Mouse (Mus musculus): ENCODE measurements around the gene Tmem151b. TPM values are rescaled to one million over a fixed set of nuclear protein-coding genes. Genes with fewer than 3 reads are reported as not detected.

Gene Tmem151b
- polyA plus RNA-seq, 1 experiment: 1.2 TPM

DNA sequence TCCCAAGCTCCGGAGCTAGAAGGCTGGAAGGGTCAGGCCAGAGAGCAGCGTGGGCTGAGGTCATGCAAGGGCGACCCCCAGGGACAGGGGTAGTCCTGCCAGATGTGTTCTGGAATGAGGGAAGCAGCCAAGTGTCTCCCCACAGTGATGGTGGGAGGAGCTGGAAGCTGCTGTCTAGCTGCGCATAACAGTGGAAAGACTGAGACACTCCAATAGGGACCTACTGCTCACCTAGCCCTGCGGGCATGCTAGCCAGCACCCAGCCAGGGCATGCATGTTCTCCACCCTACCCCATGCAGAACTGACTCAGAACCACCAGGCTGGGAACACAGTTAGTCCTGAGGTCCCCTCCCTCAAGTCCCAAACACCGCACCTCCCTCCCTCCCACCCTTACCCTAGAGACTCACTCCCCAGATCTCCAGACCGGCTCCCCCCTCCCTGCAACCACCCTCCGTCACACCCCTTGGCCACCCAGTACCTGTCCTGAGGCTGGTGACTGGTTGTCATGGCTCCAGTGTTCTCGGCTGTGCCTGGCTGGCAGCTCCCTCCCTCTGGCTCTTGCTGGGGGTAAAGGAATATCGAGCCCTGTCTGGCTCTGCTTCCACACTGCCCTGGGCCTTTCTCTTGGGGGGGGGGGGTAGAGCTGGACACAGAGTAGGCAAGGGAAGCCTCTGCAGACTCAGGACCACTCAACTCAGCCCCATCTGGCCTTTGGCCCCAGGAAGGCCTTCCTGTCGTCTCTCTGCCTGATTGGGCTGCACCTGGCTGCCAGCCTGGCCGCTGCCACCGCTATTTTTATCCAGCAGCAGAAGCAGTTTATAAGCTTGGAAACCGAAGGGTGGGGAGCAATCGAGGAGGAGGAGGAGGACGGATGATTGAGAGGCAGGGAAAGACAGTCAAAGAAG is 42.5 kb upstream of the Tmem151b start:
- Histone ChIP-seq H3K36me3 (ENCODE audit: control insufficient read depth, insufficient read depth) (peaks cover 48% of the 10 kb centered on the region), H3K79me3 (ENCODE audit: low read depth) (peaks cover 55% of the 10 kb centered on the region), H3K79me2 (ENCODE audit: control insufficient read depth, insufficient read depth) (peaks cover 75% of the 10 kb centered on the region), H3K4me3 (ENCODE audit: insufficient read depth, poor library complexity, severe bottlenecking) (no peak overlapping the region), H3ac (ENCODE audit: control insufficient read depth, insufficient read length, low read depth) (peak overlapping the region; percentile 39), H3K27me3 (ENCODE audit: control insufficient read depth, insufficient read depth, insufficient read length) (no peaks in the 10 kb centered on the region)
- no peak for TF ChIP-seq FOSL1 (IDR thresholded peaks at IDR 0.05; ENCODE audit: insufficient read depth, low read length, poor library complexity, severe bottlenecking)
- TF ChIP-seq MYOG (IDR thresholded peaks at IDR 0.05; ENCODE audit: control insufficient read depth, extremely low read depth, insufficient read length): no peak
- TF ChIP-seq CEBPB (IDR thresholded peaks at IDR 0.05; ENCODE audit: low read depth): no peak
- TF ChIP-seq MAX (IDR thresholded peaks at IDR 0.05): no peak
- TF ChIP-seq CTCF (IDR thresholded peaks at IDR 0.05; ENCODE audit: control insufficient read depth, insufficient read depth, insufficient read length): no peak
- no peak for TF ChIP-seq USF1 (IDR thresholded peaks at IDR 0.05; ENCODE audit: low read depth)
- no peak for TF ChIP-seq MYOD1 (IDR thresholded peaks at IDR 0.05; ENCODE audit: control insufficient read depth, insufficient read length, low read depth)

GRCm38 (mm10) chr17:45590410-45590809 is 40.9 kb upstream of the Tmem151b start:
- Histone ChIP-seq H3K36me3 (ENCODE audit: control insufficient read depth, insufficient read depth) (peaks cover 63% of the 10 kb centered on the region), H3K4me3 (ENCODE audit: insufficient read depth, poor library complexity, severe bottlenecking) (no peak overlapping the region), H3K79me3 (ENCODE audit: low read depth) (peaks cover 55% of the 10 kb centered on the region), H3K79me2 (ENCODE audit: control insufficient read depth, insufficient read depth) (peaks cover 75% of the 10 kb centered on the region), H3K27me3 (ENCODE audit: control insufficient read depth, insufficient read depth, insufficient read length) (no peaks in the 10 kb centered on the region), H3ac (ENCODE audit: control insufficient read depth, insufficient read length, low read depth) (no peak overlapping the region)
- no peak for TF ChIP-seq CTCF (IDR thresholded peaks at IDR 0.05; ENCODE audit: control insufficient read depth, insufficient read depth, insufficient read length)
- TF ChIP-seq MYOD1 (IDR thresholded peaks at IDR 0.05; ENCODE audit: control insufficient read depth, insufficient read length, low read depth): no peak
- no peak for TF ChIP-seq MYOG (IDR thresholded peaks at IDR 0.05; ENCODE audit: control insufficient read depth, extremely low read depth, insufficient read length)
- TF ChIP-seq USF1 (IDR thresholded peaks at IDR 0.05; ENCODE audit: low read depth): no peak
- no peak for TF ChIP-seq MAX (IDR thresholded peaks at IDR 0.05)
- no peak for TF ChIP-seq CEBPB (IDR thresholded peaks at IDR 0.05; ENCODE audit: low read depth)
- TF ChIP-seq FOSL1 (IDR thresholded peaks at IDR 0.05; ENCODE audit: insufficient read depth, low read length, poor library complexity, severe bottlenecking): no peak

- peaks cover 69% of the 10 kb centered on the region for H3K79me2 ChIP-seq (ENCODE audit: control insufficient read depth, insufficient read depth)
- no peaks in the 10 kb centered on the region for H3K27me3 ChIP-seq (ENCODE audit: control insufficient read depth, insufficient read depth, insufficient read length)
- TF ChIP-seq FOSL1 (IDR thresholded peaks at IDR 0.05; ENCODE audit: insufficient read depth, low read length, poor library complexity, severe bottlenecking): no peak
- TF ChIP-seq MYOG (IDR thresholded peaks at IDR 0.05; ENCODE audit: control insufficient read depth, extremely low read depth, insufficient read length): no peak
- no peak for TF ChIP-seq MAX (IDR thresholded peaks at IDR 0.05)
- TF ChIP-seq CTCF (IDR thresholded peaks at IDR 0.05; ENCODE audit: control insufficient read depth, insufficient read depth, insufficient read length): no peak
- no peak for TF ChIP-seq MYOD1 (IDR thresholded peaks at IDR 0.05; ENCODE audit: control insufficient read depth, insufficient read length, low read depth)
- no peak for TF ChIP-seq USF1 (IDR thresholded peaks at IDR 0.05; ENCODE audit: low read depth)
- H3K36me3 ChIP-seq (ENCODE audit: control insufficient read depth, insufficient read depth): peaks cover 63% of the 10 kb centered on the region
- H3ac ChIP-seq (ENCODE audit: control insufficient read depth, insufficient read length, low read depth): no peak overlapping the region
- peaks cover 51% of the 10 kb centered on the region for H3K79me3 ChIP-seq (ENCODE audit: low read depth)
- no peak overlapping the region for H3K4me3 ChIP-seq (ENCODE audit: insufficient read depth, poor library complexity, severe bottlenecking)
Observed at GRCm38 (mm10) chr17:45589844-45590243, 40.4 kb upstream of the Tmem151b start.

DNA sequence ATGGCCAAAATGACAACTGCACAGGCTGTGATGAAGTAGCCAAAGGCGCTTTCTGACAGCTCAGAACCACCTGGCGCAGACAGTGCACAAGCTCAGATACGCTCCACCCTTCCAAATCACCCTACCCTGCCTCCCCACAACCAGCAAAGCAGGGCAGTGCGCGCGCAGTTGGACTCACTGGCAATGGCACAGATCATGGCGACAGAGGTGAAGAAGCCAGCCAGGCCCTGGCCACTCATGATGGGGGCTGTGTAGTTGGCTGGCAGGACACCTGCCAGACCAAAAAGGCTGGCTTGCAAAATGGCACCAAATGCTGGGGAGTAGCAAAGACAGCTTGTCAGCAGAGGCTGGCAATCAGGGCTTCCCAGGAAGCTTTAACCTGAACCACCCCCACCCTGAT is 39.8 kb upstream of the Tmem151b start:
- Histone ChIP-seq H3ac (ENCODE audit: control insufficient read depth, insufficient read length, low read depth) (no peak overlapping the region), H3K27me3 (ENCODE audit: control insufficient read depth, insufficient read depth, insufficient read length) (no peaks in the 10 kb centered on the region), H3K4me3 (ENCODE audit: insufficient read depth, poor library complexity, severe bottlenecking) (no peak overlapping the region), H3K79me3 (ENCODE audit: low read depth) (peaks cover 45% of the 10 kb centered on the region), H3K36me3 (ENCODE audit: control insufficient read depth, insufficient read depth) (peaks cover 63% of the 10 kb centered on the region), H3K79me2 (ENCODE audit: control insufficient read depth, insufficient read depth) (peaks cover 63% of the 10 kb centered on the region)
- TF ChIP-seq CEBPB (IDR thresholded peaks at IDR 0.05; ENCODE audit: low read depth) (no peak), MAX (IDR thresholded peaks at IDR 0.05) (no peak), USF1 (IDR thresholded peaks at IDR 0.05; ENCODE audit: low read depth) (no peak), MYOD1 (IDR thresholded peaks at IDR 0.05; ENCODE audit: control insufficient read depth, insufficient read length, low read depth) (no peak), FOSL1 (IDR thresholded peaks at IDR 0.05; ENCODE audit: insufficient read depth, low read length, poor library complexity, severe bottlenecking) (no peak), MYOG (IDR thresholded peaks at IDR 0.05; ENCODE audit: control insufficient read depth, extremely low read depth, insufficient read length) (no peak), CTCF (IDR thresholded peaks at IDR 0.05; ENCODE audit: control insufficient read depth, insufficient read depth, insufficient read length) (no peak)

GRCm38 (mm10) chr17:45588370-45588769 is 38.9 kb upstream of the Tmem151b start:
- H3K27me3 ChIP-seq (ENCODE audit: control insufficient read depth, insufficient read depth, insufficient read length): no peaks in the 10 kb centered on the region
- H3K4me3 ChIP-seq (ENCODE audit: insufficient read depth, poor library complexity, severe bottlenecking): no peak overlapping the region
- H3K36me3 ChIP-seq (ENCODE audit: control insufficient read depth, insufficient read depth): peaks cover 69% of the 10 kb centered on the region
- peaks cover 54% of the 10 kb centered on the region for H3K79me2 ChIP-seq (ENCODE audit: control insufficient read depth, insufficient read depth)
- TF ChIP-seq USF1 (IDR thresholded peaks at IDR 0.05; ENCODE audit: low read depth) (no peak), MYOG (IDR thresholded peaks at IDR 0.05; ENCODE audit: control insufficient read depth, extremely low read depth, insufficient read length) (no peak), MYOD1 (IDR thresholded peaks at IDR 0.05; ENCODE audit: control insufficient read depth, insufficient read length, low read depth) (no peak), FOSL1 (IDR thresholded peaks at IDR 0.05; ENCODE audit: insufficient read depth, low read length, poor library complexity, severe bottlenecking) (no peak), MAX (IDR thresholded peaks at IDR 0.05) (no peak), CEBPB (IDR thresholded peaks at IDR 0.05; ENCODE audit: low read depth) (no peak)
- H3ac ChIP-seq (ENCODE audit: control insufficient read depth, insufficient read length, low read depth): no peak overlapping the region
- H3K79me3 ChIP-seq (ENCODE audit: low read depth): peaks cover 36% of the 10 kb centered on the region
